Mouse (Mus musculus): ENCODE measurements around the gene Fam19a3.

Fam19a3 gene

GRCm38 (mm10) chr3:104765021-104765420 lies 16.6 kb downstream of the Fam19a3 start:
- WGBS: 29% methylated on average over 4 of the region's 4 CpGs

- 61% methylated on average over 20 of the region's 20 CpGs for WGBS
These were observed 19.4 kb downstream of the Fam19a3 start for GRCm38 (mm10) chr3:104762103-104762863.

GRCm38 (mm10) chr3:104758869-104759268 lies 22.8 kb downstream of the Fam19a3 start:
- 34% methylated on average over 5 of the region's 5 CpGs for WGBS

DNA sequence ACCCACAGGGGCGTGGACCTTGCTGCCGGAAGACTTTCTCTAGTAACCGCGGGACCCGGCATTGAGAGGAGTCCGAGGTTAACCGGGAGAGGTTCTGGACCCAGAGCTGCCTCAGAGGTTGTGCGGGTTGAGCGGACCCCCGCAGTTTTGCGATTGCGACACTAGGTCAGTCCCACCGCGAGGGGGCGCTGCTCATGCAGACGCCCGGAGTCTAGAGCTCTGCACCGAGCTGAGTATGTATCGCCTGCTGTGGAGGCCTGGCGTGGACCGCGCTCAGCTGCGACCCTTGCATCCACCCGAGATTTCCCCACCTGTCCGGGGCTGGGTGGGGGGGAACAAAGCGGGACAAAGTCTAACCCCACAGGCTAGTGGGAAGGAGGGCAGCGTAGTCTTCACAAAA lies 23.2 kb downstream of the Fam19a3 start:
- 3% methylated on average over 27 of the region's 27 CpGs for WGBS

GRCm38 (mm10) chr3:104752845-104753244 lies 28.8 kb downstream of the Fam19a3 start:
- 21% methylated on average over 25 of the region's 25 CpGs for WGBS

- 94% methylated on average over 1 of the region's 1 CpGs for WGBS
These were observed 37.8 kb downstream of the Fam19a3 start for GRCm38 (mm10) chr3:104743864-104744263.

- WGBS: 77% methylated on average over 1 of the region's 1 CpGs
These were observed 38.5 kb downstream of the Fam19a3 start for GRCm38 (mm10) chr3:104743161-104743560.

DNA sequence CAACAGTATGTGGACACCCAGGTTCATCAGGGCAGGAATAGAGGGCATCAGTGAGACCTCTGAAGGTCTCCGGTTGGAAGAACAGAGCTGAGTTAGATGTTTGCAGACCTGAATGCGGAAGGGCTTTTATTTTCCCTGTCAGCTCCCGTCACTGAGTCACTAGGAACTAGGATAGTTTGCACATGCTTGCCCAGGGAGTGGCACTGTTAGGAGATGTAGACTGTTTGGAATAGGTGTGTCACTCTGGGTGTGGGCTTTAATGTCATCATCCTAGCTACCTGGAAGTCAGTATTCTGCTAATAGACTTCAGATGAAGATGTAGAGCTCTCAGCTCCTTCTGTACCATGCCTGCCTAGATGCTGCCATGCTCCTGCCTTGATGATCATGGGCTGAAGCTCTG lies 39.7 kb downstream of the Fam19a3 start:
- WGBS: 96% methylated on average over 3 of the region's 3 CpGs

DNA sequence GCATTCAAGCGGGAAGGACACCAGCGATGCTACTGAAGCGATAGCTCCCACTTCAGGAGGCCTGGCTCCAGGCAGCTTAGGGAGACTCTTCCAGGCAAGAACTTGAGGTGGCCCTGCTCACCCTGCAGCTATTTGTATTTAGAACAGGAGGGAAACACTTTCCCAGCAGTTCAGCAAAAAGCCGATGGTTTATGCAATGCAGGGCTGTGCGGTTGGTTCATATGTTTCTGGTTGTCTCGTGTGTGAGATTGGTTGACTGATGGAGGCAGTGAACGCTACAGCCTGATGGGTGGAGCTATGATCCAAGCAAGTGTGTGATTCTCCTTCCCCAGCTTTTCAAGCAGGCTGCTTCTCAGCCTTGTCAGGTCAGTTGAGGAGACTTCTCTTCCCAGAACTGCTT lies 47.0 kb downstream of the Fam19a3 start:
- WGBS: 68% methylated on average over 7 of the region's 7 CpGs

- WGBS: 75% methylated on average over 3 of the region's 3 CpGs
These were observed 48.7 kb downstream of the Fam19a3 start for GRCm38 (mm10) chr3:104732907-104733306.

DNA sequence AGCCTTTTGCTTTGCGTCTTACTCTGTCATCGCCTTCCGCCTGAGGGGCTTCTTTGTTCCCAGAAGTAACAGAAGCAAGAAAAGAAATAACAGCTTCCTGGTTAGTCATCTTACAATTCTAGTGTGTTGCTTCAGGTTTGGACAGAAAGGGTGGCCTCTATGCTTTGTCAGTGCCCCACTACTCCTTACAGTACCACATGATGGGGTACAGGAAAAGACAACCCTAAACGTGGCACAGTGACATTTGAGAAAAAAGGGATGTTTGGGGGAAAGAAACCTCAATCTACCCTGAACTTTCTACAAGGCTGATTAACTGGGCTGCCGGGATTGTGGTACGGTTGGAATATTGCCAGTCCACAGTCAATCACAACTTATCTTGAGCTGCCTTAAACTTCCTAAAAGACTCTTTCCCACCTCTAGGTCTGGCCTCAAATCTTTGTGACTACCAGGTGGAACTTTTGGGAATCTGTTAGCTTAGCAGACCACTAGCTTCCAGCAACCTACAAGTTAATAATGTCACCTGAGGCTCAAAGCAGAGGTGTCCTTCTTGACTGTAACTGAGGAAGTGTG lies 52.3 kb downstream of the Fam19a3 start:
- WGBS: 72% methylated on average over 6 of the region's 6 CpGs
